Mouse (Mus musculus) embryonic facial prominence, embryonic 10.5 days (tissue): Measurements from ENCODE around the gene Gm3159. TPM values are rescaled to one million over a fixed set of nuclear protein-coding genes. Genes with fewer than 3 reads are reported as not detected.

ENCODE experiments used
- polyA plus RNA-seq: library from polyadenylated mRNA; unstranded; fragments of >200 nt; fragmentation: Nextera tagmentation; extraction: Ambion mirVana; gene quantifications from 2 replicates; pipeline ENCODE4 v1.2.1, GENCODE M21; 2016

Gene Gm3159
- polyA plus RNA-seq, 1 experiment from 2014 or later, result not detected

Other genes starting within 250 kb of the Gm3159 start
- gene Gm3127, start 232.5 kb upstream of the Gm3159 start, polyA plus RNA-seq, result not detected in 2 replicates
- 1.1 and 1.5 TPM in 2 replicates for gene Gm2974, start 214.9 kb upstream of the Gm3159 start, polyA plus RNA-seq
- not detected in 2 replicates for gene Gm3138, start 147.9 kb upstream of the Gm3159 start, polyA plus RNA-seq
- gene Gm3149, start 80.2 kb upstream of the Gm3159 start, polyA plus RNA-seq, result not detected in 2 replicates
- 0.40 and 0.77 TPM in 2 replicates for gene 2610042L04Rik, start 62.8 kb upstream of the Gm3159 start, polyA plus RNA-seq
- gene Gm3164, start 17.9 kb downstream of the Gm3159 start, polyA plus RNA-seq, result 0.94 and 1.2 TPM in 2 replicates
- gene Gm3173, start 33.5 kb downstream of the Gm3159 start, polyA plus RNA-seq, result 0.90 TPM in 1 of 2 replicates, not detected in the other
- not detected in 2 replicates for gene Gm3182, start 84.2 kb downstream of the Gm3159 start, polyA plus RNA-seq
- gene Gm3047, start 157.9 kb downstream of the Gm3159 start, polyA plus RNA-seq, result not detected in 2 replicates
- gene Gm8159, start 234.8 kb downstream of the Gm3159 start, polyA plus RNA-seq, result not detected in 2 replicates